Mouse (Mus musculus): ENCODE measurements at regions not wholly inside any gene's neighbourhood (a gene's known extent, or its start where the extent isn't known, plus 50 kb on each side); places are given as distances from the start of the nearest gene placed in this dataset.

GRCm38 (mm10) chr13:43724161-43724560, 60.4 kb upstream of the Cd83 start:
- WGBS = 78% methylated on average over 10 of the region's 10 CpGs
- H3K9me3 ChIP-seq (ENCODE audit: control insufficient read depth, low read length) = no peaks in the 10 kb centered on the region
- H3K9ac ChIP-seq (replicated peaks; ENCODE audit: low read depth, low read length) = no peak overlapping the region
- H3K27ac ChIP-seq (ENCODE audit: low read length) = no peak overlapping the region
- ATAC-seq = no peak
- peaks cover 5% of the 10 kb centered on the region for H3K4me1 ChIP-seq (replicated peaks; ENCODE audit: control insufficient read depth, insufficient read depth, low read length)
- H3K27me3 ChIP-seq (replicated peaks; ENCODE audit: control insufficient read depth, insufficient read depth, low read length) = no peaks in the 10 kb centered on the region; the same call in 1 of the 2 replicates
- H3K36me3 ChIP-seq (ENCODE audit: control insufficient read depth, insufficient read depth) = no peaks in the 10 kb centered on the region
- H3K4me2 ChIP-seq (ENCODE audit: low read length) = no peak overlapping the region
- no peak overlapping the region for H3K4me3 ChIP-seq (replicated peaks; ENCODE audit: low read length)

GRCm38 (mm10) chr13:43725698-43726097, 58.9 kb upstream of the Cd83 start:
- peaks cover 5% of the 10 kb centered on the region for H3K4me1 ChIP-seq (replicated peaks; ENCODE audit: control insufficient read depth, insufficient read depth, low read length)
- H3K27me3 ChIP-seq (replicated peaks; ENCODE audit: control insufficient read depth, insufficient read depth, low read length) = no peaks in the 10 kb centered on the region; the same call in 1 of the 2 replicates
- H3K9ac ChIP-seq (replicated peaks; ENCODE audit: low read depth, low read length) = no peak overlapping the region
- no peak overlapping the region for H3K4me3 ChIP-seq (replicated peaks; ENCODE audit: low read length)
- no peak overlapping the region for H3K27ac ChIP-seq (ENCODE audit: low read length)
- H3K36me3 ChIP-seq (ENCODE audit: control insufficient read depth, insufficient read depth) = no peaks in the 10 kb centered on the region
- no peak overlapping the region for H3K4me2 ChIP-seq (ENCODE audit: low read length)
- ATAC-seq = no peak; the same call in 1 of the 2 replicates
- H3K9me3 ChIP-seq (ENCODE audit: control insufficient read depth, low read length) = no peaks in the 10 kb centered on the region
- 21% methylated on average over 7 of the region's 7 CpGs for WGBS

GRCm38 (mm10) chr13:43726895-43727341, 57.7 kb upstream of the Cd83 start:
- no peak overlapping the region for H3K9ac ChIP-seq (replicated peaks; ENCODE audit: low read depth, low read length)
- H3K4me2 ChIP-seq (ENCODE audit: low read length) = no peak overlapping the region
- H3K36me3 ChIP-seq (ENCODE audit: control insufficient read depth, insufficient read depth) = no peaks in the 10 kb centered on the region
- H3K9me3 ChIP-seq (ENCODE audit: control insufficient read depth, low read length) = no peaks in the 10 kb centered on the region
- peaks cover 5% of the 10 kb centered on the region for H3K4me1 ChIP-seq (replicated peaks; ENCODE audit: control insufficient read depth, insufficient read depth, low read length)
- WGBS = 41% methylated on average over 13 of the region's 13 CpGs
- H3K27ac ChIP-seq (ENCODE audit: low read length) = no peak overlapping the region
- no peak overlapping the region for H3K4me3 ChIP-seq (replicated peaks; ENCODE audit: low read length)
- no peaks in the 10 kb centered on the region; the same call in 1 of the 2 replicates for H3K27me3 ChIP-seq (replicated peaks; ENCODE audit: control insufficient read depth, insufficient read depth, low read length)
- ATAC-seq = 0 out of 2 replicates have a peak, but pooled peaks have one; percentile 33

GRCm38 (mm10) chr13:43729617-43730016, 55.0 kb upstream of the Cd83 start:
- no peak overlapping the region for H3K9ac ChIP-seq (replicated peaks; ENCODE audit: low read depth, low read length)
- no peak overlapping the region for H3K4me3 ChIP-seq (replicated peaks; ENCODE audit: low read length)
- 72% methylated on average over 11 of the region's 11 CpGs for WGBS
- ATAC-seq = no peak
- no peaks in the 10 kb centered on the region; the same call in 1 of the 2 replicates for H3K27me3 ChIP-seq (replicated peaks; ENCODE audit: control insufficient read depth, insufficient read depth, low read length)
- H3K27ac ChIP-seq (ENCODE audit: low read length) = no peak overlapping the region
- no peaks in the 10 kb centered on the region for H3K9me3 ChIP-seq (ENCODE audit: control insufficient read depth, low read length)
- no peak overlapping the region for H3K4me2 ChIP-seq (ENCODE audit: low read length)
- peaks cover 8% of the 10 kb centered on the region for H3K4me1 ChIP-seq (replicated peaks; ENCODE audit: control insufficient read depth, insufficient read depth, low read length)
- H3K36me3 ChIP-seq (ENCODE audit: control insufficient read depth, insufficient read depth) = no peaks in the 10 kb centered on the region

GRCm38 (mm10) chr13:43733061-43733460, 51.5 kb upstream of the Cd83 start:
- Histone ChIP-seq H3K4me3 (replicated peaks; ENCODE audit: low read length) (no peak overlapping the region), H3K9me3 (ENCODE audit: control insufficient read depth, low read length) (no peaks in the 10 kb centered on the region), H3K9ac (replicated peaks; ENCODE audit: low read depth, low read length) (no peak overlapping the region), H3K4me1 (replicated peaks; ENCODE audit: control insufficient read depth, insufficient read depth, low read length) (peaks cover 4% of the 10 kb centered on the region), H3K36me3 (ENCODE audit: control insufficient read depth, insufficient read depth) (no peaks in the 10 kb centered on the region), H3K4me2 (ENCODE audit: low read length) (no peak overlapping the region), H3K27me3 (replicated peaks; ENCODE audit: control insufficient read depth, insufficient read depth, low read length) (no peaks in the 10 kb centered on the region; the same call in 1 of the 2 replicates), H3K27ac (ENCODE audit: low read length) (no peak overlapping the region)
- ATAC-seq = no peak
- WGBS = 81% methylated on average over 10 of the region's 10 CpGs

- Histone ChIP-seq H3K9me3 (ENCODE audit: control insufficient read depth, low read length) (no peaks in the 10 kb centered on the region), H3K27ac (ENCODE audit: low read length) (no peak overlapping the region), H3K4me3 (replicated peaks; ENCODE audit: low read length) (no peak overlapping the region), H3K4me2 (ENCODE audit: low read length) (no peak overlapping the region), H3K4me1 (replicated peaks; ENCODE audit: control insufficient read depth, insufficient read depth, low read length) (peaks cover 4% of the 10 kb centered on the region), H3K9ac (replicated peaks; ENCODE audit: low read depth, low read length) (no peak overlapping the region), H3K27me3 (replicated peaks; ENCODE audit: control insufficient read depth, insufficient read depth, low read length) (no peaks in the 10 kb centered on the region), H3K36me3 (ENCODE audit: control insufficient read depth, insufficient read depth) (no peaks in the 10 kb centered on the region)
- 50% methylated on average over 14 of the region's 14 CpGs for WGBS
- 0 out of 2 replicates have a peak, but pooled peaks have one; percentile 32 for ATAC-seq
Measured at GRCm38 (mm10) chr13:43734641-43735040, 49.9 kb upstream of the Cd83 start.
